Mouse (Mus musculus) olfactory bulb, adult 2 months (tissue): ENCODE results near the gene Hgf.

ENCODE experiments used
- CTCF ChIP-seq: fragments of 200-500 bp; IDR thresholded peaks from 2 replicates; pipeline ENCODE4 v1.5.1; 2012; ENCODE audit warnings: low read depth, mild to moderate bottlenecking, low read length, moderate library complexity; ENCODE audit not compliant: insufficient read depth
- POLR2A ChIP-seq: fragments of 200-500 bp; IDR thresholded peaks from 2 replicates; pipeline ENCODE4 v1.6.1; 2012; ENCODE audit warnings: mild to moderate bottlenecking, low read depth, low read length, moderate library complexity; ENCODE audit not compliant: insufficient read depth

GRCm38 (mm10) chr5:16560247-16560646, 7.0 kb downstream of the Hgf start:
- TF ChIP-seq CTCF = no peak
- TF ChIP-seq POLR2A = no peak
